Mouse (Mus musculus) heart, embryonic 14.5 days (tissue): ENCODE results near the gene Meig1. TPM values are rescaled to one million over a fixed set of nuclear protein-coding genes. Genes with fewer than 3 reads are reported as not detected.

Experiments used
- polyA plus RNA-seq: library from polyadenylated mRNA; unstranded; fragments of >200 nt; fragmentation: Nextera tagmentation; extraction: Ambion mirVana; gene quantifications from 2 replicates; pipeline ENCODE4 v1.2.1, GENCODE M21; 2014

The Meig1 gene
- polyA plus RNA-seq, 1 experiment from 2014 or later = not detected

Other genes starting within 250 kb of the Meig1 start
- 30.2 and 34.9 TPM in 2 replicates for gene Nmt2, start 138.4 kb downstream of the Meig1 start, polyA plus RNA-seq
- 12.5 and 12.8 TPM in 2 replicates for gene Rpp38, start 90.0 kb downstream of the Meig1 start, polyA plus RNA-seq
- gene Acbd7, start 86.5 kb downstream of the Meig1 start, polyA plus RNA-seq = 0.70 and 0.85 TPM in 2 replicates
- gene Olah, start 25.4 kb downstream of the Meig1 start, polyA plus RNA-seq = not detected in 2 replicates
- gene Dclre1c, start 1.5 kb upstream of the Meig1 start, polyA plus RNA-seq = 4.4 and 5.8 TPM in 2 replicates
- 6.9 and 8.3 TPM in 2 replicates for gene Suv39h2, start 52.4 kb upstream of the Meig1 start, polyA plus RNA-seq
- 3.4 and 3.9 TPM in 2 replicates for gene Gm45902, start 90.1 kb upstream of the Meig1 start, polyA plus RNA-seq
- 70.5 and 77.3 TPM in 2 replicates for gene Hspa14, start 90.2 kb upstream of the Meig1 start, polyA plus RNA-seq
- 0.11 and 0.74 TPM in 2 replicates for gene Cdnf, start 90.4 kb upstream of the Meig1 start, polyA plus RNA-seq
- 26.5 and 27.0 TPM in 2 replicates for gene Fam107b, start 147.8 kb upstream of the Meig1 start, polyA plus RNA-seq